Mouse (Mus musculus) neural tube, embryonic 14.5 days (tissue): Measurements from ENCODE around the gene Pik3ip1. TPM values are rescaled to one million over a fixed set of nuclear protein-coding genes. Genes with fewer than 3 reads are reported as not detected.
A peak's percentile ranks its signal among the peaks of the same experiment; 100 is the strongest.

Source experiments
- ATAC-seq: fragments of 200-750 bp; cut with Nextera tagmentation; 2 replicates; pipeline ENCODE4 v1.8.0; 2017; ENCODE audit warnings: low read depth, mild to moderate bottlenecking, moderate TSS enrichment, moderate library complexity
- H3K27ac ChIP-seq: fragments of 300-500 bp; sonication (generic); 2 replicates; pipeline ENCODE4 v1.5.1; 2014; ENCODE audit warnings: low read depth, mild to moderate bottlenecking, control low read depth, low read length, moderate library complexity, mixed read lengths
- H3K27me3 ChIP-seq: fragments of 300-500 bp; sonication (generic); 2 replicates; pipeline ENCODE4 v1.6.1; 2014; ENCODE audit warnings: low read length; ENCODE audit not compliant: control insufficient read depth, insufficient read depth
- H3K36me3 ChIP-seq: fragments of 300-500 bp; sonication (generic); 2 replicates; pipeline ENCODE4 v1.6.1; 2014; ENCODE audit warnings: low read length, mixed read lengths; ENCODE audit not compliant: control insufficient read depth, insufficient read depth
- H3K4me1 ChIP-seq: fragments of 300-500 bp; sonication (generic); 2 replicates; pipeline ENCODE4 v1.6.1; 2014; ENCODE audit warnings: low read length; ENCODE audit not compliant: control insufficient read depth, insufficient read depth
- H3K4me2 ChIP-seq: fragments of 300-500 bp; sonication (generic); 2 replicates; pipeline ENCODE4 v1.6.1; 2014; ENCODE audit warnings: mild to moderate bottlenecking, low read depth, low read length, control low read depth
- H3K4me3 ChIP-seq: fragments of 300-500 bp; sonication (generic); 2 replicates; pipeline ENCODE4 v1.5.1; 2014; ENCODE audit warnings: low read depth, low read length, control low read depth, mixed read lengths
- H3K9ac ChIP-seq: fragments of 300-500 bp; sonication (generic); replicated peaks from 2 replicates; pipeline ENCODE4 v1.6.1; 2014; ENCODE audit warnings: low read depth, mild to moderate bottlenecking, control low read depth, low read length, mixed read lengths
- H3K9me3 ChIP-seq: fragments of 300-500 bp; sonication (generic); 2 replicates; pipeline ENCODE4 v1.6.1; 2016; ENCODE audit warnings: low read length; ENCODE audit not compliant: control insufficient read depth
- WGBS: fragments of 180-500 bp; shearing (Covaris S2); extraction: QIAGEN DNeasy Blood & Tissue Kit; methylation state at CpG from one replicate; pipeline ENCODE4 v1.1.7; 2014; 5-methylcytosine and 5-hydroxymethylcytosine counted together
- polyA plus RNA-seq: library from polyadenylated mRNA; unstranded; fragments of >200 nt; fragmentation: Nextera tagmentation; extraction: Ambion mirVana; gene quantifications from 2 replicates; pipeline ENCODE4 v1.2.1, GENCODE M21; 2014

Pik3ip1 gene
- polyA plus RNA-seq, 1 experiment from 2014 or later: 24.2 TPM

GRCm38 (mm10) chr11:3311586-3312347, 18.4 kb upstream of the Pik3ip1 start:
- Histone ChIP-seq H3K27me3 (no peaks in the 10 kb centered on the region), H3K4me2 (no peak overlapping the region), H3K36me3 (peaks cover 46% of the 10 kb centered on the region), H3K27ac (no peak overlapping the region), H3K9me3 (no peaks in the 10 kb centered on the region), H3K9ac (no peak overlapping the region), H3K4me1 (no peaks in the 10 kb centered on the region), H3K4me3 (no peak overlapping the region)
- no peak for ATAC-seq
- WGBS: 83% methylated on average over 9 of the region's 10 CpGs

- Histone ChIP-seq H3K9me3 (no peaks in the 10 kb centered on the region), H3K4me3 (no peak overlapping the region), H3K36me3 (peaks cover 31% of the 10 kb centered on the region), H3K27ac (no peak overlapping the region), H3K4me1 (no peaks in the 10 kb centered on the region), H3K4me2 (no peak overlapping the region), H3K9ac (no peak overlapping the region), H3K27me3 (no peaks in the 10 kb centered on the region)
- 88% methylated on average over 1 of the region's 1 CpGs for WGBS
- no peak for ATAC-seq
Observed at GRCm38 (mm10) chr11:3313294-3313693, 16.9 kb upstream of the Pik3ip1 start.

- 32% methylated on average over 2 of the region's 2 CpGs for WGBS
- H3K27me3 ChIP-seq: no peaks in the 10 kb centered on the region
- peak; percentile 63; the same call in 1 of the 2 replicates for ATAC-seq
Observed at GRCm38 (mm10) chr11:3314148-3314547, 16.1 kb upstream of the Pik3ip1 start.

GRCm38 (mm10) chr11:3318286-3318685, 11.9 kb upstream of the Pik3ip1 start:
- Histone ChIP-seq H3K4me2 (no peak overlapping the region), H3K27ac (no peak overlapping the region), H3K4me1 (no peaks in the 10 kb centered on the region), H3K9ac (no peak overlapping the region), H3K9me3 (no peaks in the 10 kb centered on the region), H3K4me3 (no peak overlapping the region), H3K27me3 (no peaks in the 10 kb centered on the region), H3K36me3 (no peaks in the 10 kb centered on the region)
- no peak for ATAC-seq
- WGBS: 95% methylated on average over 3 of the region's 3 CpGs

More at GRCm38 (mm10) chr11:3314148-3314547, 16.1 kb upstream of the Pik3ip1 start:
- Histone ChIP-seq H3K4me3 (no peak overlapping the region), H3K9ac (no peak overlapping the region), H3K4me2 (no peak overlapping the region), H3K4me1 (no peaks in the 10 kb centered on the region), H3K9me3 (no peaks in the 10 kb centered on the region), H3K36me3 (peaks cover 22% of the 10 kb centered on the region; the same call in 1 of the 2 replicates), H3K27ac (no peak overlapping the region)

DNA sequence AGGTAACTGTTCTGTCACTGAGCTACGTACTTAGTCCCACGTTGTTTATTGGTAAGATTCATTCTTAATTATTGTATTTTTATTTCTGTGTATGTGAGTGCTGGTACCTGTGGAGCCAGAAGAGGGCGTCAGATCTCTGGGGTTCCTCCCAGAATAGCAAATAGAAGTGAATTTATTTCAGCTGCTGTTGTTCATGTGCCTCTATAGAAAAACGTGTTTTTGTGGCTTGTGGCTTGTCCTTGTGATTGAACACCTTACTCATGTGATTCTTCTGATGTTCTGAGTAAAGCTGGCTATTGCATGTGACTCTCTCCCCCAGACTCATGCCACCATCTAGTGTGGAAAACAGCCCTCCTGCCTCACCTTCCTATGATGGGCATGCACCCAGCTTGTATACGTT, 1.9 kb upstream of the Pik3ip1 start:
- Histone ChIP-seq H3K36me3 (no peaks in the 10 kb centered on the region), H3K27me3 (no peaks in the 10 kb centered on the region), H3K4me1 (peaks cover 6% of the 10 kb centered on the region; the same call in 1 of the 2 replicates), H3K4me3 (no peak overlapping the region), H3K9me3 (no peaks in the 10 kb centered on the region), H3K9ac (no peak overlapping the region), H3K27ac (no peak overlapping the region), H3K4me2 (no peak overlapping the region)
- WGBS: 80% methylated on average over 5 of the region's 5 CpGs
- ATAC-seq: no peak

- peaks cover 6% of the 10 kb centered on the region; the same call in 1 of the 2 replicates for H3K4me1 ChIP-seq
- ATAC-seq: no peak
- 79% methylated on average over 11 of the region's 11 CpGs for WGBS
Observed at GRCm38 (mm10) chr11:3328806-3329775, 1.1 kb upstream of the Pik3ip1 start.

DNA sequence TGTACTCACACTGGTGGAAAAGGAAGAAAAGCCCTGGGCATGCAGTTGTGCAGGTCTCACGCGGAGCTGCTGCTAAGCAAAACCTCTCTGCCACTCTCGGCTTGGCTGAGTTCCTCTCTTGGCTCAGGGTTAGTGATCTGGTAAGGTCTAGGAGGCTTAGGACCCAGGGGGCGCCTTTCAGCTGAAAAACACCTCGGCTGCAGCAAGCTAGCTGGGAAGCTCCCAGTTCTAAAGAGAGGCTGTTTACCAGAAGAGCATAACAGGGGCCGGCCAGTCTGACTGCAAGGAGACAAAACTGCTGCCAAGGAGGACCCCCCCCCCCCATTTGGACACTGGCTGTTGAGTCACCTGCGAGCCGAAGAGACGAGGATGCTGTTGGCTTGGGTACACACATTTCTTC, 365 bp downstream of the Pik3ip1 start:
- 0 out of 2 replicates have a peak, but pooled peaks cover 3% of the 10 kb centered on the region for H3K36me3 ChIP-seq
- H3K4me1 ChIP-seq: peaks cover 6% of the 10 kb centered on the region; the same call in 1 of the 2 replicates
- H3K9me3 ChIP-seq: no peaks in the 10 kb centered on the region
- ATAC-seq: peak; percentile 35
- H3K27me3 ChIP-seq: no peaks in the 10 kb centered on the region
- WGBS: 0% methylated on average over 9 of the region's 9 CpGs
- H3K4me3 ChIP-seq: peak overlapping the region; percentile 60
- peak overlapping the region; percentile 100 for H3K4me2 ChIP-seq
- peak overlapping the region; percentile 72 for H3K27ac ChIP-seq
- H3K9ac ChIP-seq: peak overlapping the region; percentile 68

More at GRCm38 (mm10) chr11:3328806-3329775, 1.1 kb upstream of the Pik3ip1 start:
- H3K9ac ChIP-seq: no peak overlapping the region
- H3K4me3 ChIP-seq: no peak overlapping the region
- no peaks in the 10 kb centered on the region for H3K36me3 ChIP-seq
- H3K27me3 ChIP-seq: no peaks in the 10 kb centered on the region
- H3K4me2 ChIP-seq: no peak overlapping the region
- H3K27ac ChIP-seq: no peak overlapping the region
- no peaks in the 10 kb centered on the region for H3K9me3 ChIP-seq

DNA sequence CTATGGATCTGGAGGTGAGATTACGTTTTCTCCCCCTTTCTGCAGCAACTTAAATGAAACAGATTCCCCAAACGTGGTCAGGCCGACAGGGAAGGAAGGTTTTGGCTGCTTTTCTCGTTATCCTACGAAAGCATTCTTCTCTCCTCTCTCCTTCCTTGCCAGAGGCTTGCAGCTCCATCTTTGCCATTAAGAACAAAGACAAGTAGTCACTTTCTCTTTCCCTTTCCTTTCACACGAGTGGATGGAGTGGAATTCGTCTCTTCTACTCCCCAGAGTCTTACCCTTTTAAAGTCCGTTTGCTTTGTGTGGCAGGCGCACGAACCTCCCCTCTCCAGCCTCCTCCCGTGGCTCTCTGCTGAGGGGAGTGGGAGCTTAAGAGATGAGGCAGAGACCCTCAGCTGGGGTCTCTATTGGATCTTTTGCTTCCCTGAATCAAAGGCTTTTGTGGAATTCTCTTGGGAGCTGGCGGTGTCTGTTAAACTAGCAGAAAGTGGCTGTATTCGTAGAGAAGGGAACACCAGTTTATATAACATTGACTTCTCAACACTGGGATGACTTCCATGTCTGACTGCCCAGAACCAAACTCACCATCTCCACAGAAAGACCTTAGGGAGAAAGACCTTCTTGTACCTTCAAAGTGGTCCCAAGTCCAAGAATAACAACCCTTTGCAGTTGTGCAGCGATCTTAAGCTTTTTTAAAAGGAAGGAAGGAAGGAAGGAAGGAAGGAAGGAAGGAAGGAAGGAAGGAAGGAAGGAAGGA, 970 bp downstream of the Pik3ip1 start:
- ATAC-seq: no peak
- Histone ChIP-seq H3K36me3 (0 out of 2 replicates have a peak, but pooled peaks cover 3% of the 10 kb centered on the region), H3K9ac (peak overlapping the region; percentile 68), H3K4me1 (peaks cover 6% of the 10 kb centered on the region; the same call in 1 of the 2 replicates), H3K4me3 (peak overlapping the region; percentile 60), H3K9me3 (no peaks in the 10 kb centered on the region), H3K4me2 (peak overlapping the region; percentile 100), H3K27ac (peak overlapping the region; percentile 72), H3K27me3 (no peaks in the 10 kb centered on the region)
- WGBS: 3% methylated on average over 14 of the region's 14 CpGs
